Mouse (Mus musculus) stomach, embryonic 16.5 days (tissue): Measurements from ENCODE around the gene Gab2. TPM values are rescaled to one million over a fixed set of nuclear protein-coding genes. Genes with fewer than 3 reads are reported as not detected.
"Not testable (repeated sequence)": the region's sequence is repeated elsewhere in the genome, so short reads cannot be mapped to it uniquely, and the experiment has no call there.

Experiments
- ATAC-seq: fragments of 200-750 bp; cut with Nextera tagmentation; 2 replicates; pipeline ENCODE4 v1.8.0; 2017; ENCODE audit warnings: moderate number of reproducible peaks, moderate TSS enrichment; ENCODE audit not compliant: insufficient read depth, low FRiP score
- H3K27ac ChIP-seq: fragments of 300-500 bp; sonication (generic); 2 replicates; pipeline ENCODE4 v1.5.1; 2014; ENCODE audit warnings: low read length
- H3K27me3 ChIP-seq: fragments of 300-500 bp; sonication (generic); 2 replicates; pipeline ENCODE4 v1.6.1; 2014; ENCODE audit warnings: low read length, control low read depth, mixed read lengths; ENCODE audit not compliant: control insufficient read depth, insufficient read depth
- H3K36me3 ChIP-seq: fragments of 300-500 bp; sonication (generic); 2 replicates; pipeline ENCODE4 v1.6.1; 2014; ENCODE audit warnings: low read length; ENCODE audit not compliant: control insufficient read depth, insufficient read depth
- H3K4me1 ChIP-seq: fragments of 300-500 bp; sonication (generic); 2 replicates; pipeline ENCODE4 v1.6.1; 2014; ENCODE audit warnings: low read length, control low read depth, mixed read lengths; ENCODE audit not compliant: control insufficient read depth, insufficient read depth
- H3K4me2 ChIP-seq: fragments of 300-500 bp; sonication (generic); 2 replicates; pipeline ENCODE4 v1.6.1; 2014; ENCODE audit warnings: low read depth, low read length, mixed read lengths
- H3K4me3 ChIP-seq: fragments of 300-500 bp; sonication (generic); replicated peaks from 2 replicates; pipeline ENCODE4 v1.5.1; 2014; ENCODE audit warnings: mild to moderate bottlenecking, low read length
- H3K9ac ChIP-seq: fragments of 300-500 bp; sonication (generic); 2 replicates; pipeline ENCODE4 v1.6.1; 2014; ENCODE audit warnings: low read length
- H3K9me3 ChIP-seq: fragments of 300-500 bp; sonication (generic); replicated peaks from 2 replicates; pipeline ENCODE4 v1.6.1; 2016; ENCODE audit warnings: low read length, control low read depth; ENCODE audit not compliant: control insufficient read depth
- WGBS: fragments of 180-500 bp; shearing (Covaris S2); extraction: QIAGEN DNeasy Blood & Tissue Kit; methylation state at CpG from one replicate; pipeline ENCODE4 v1.1.7; 2014; 5-methylcytosine and 5-hydroxymethylcytosine counted together
- polyA plus RNA-seq: library from polyadenylated mRNA; unstranded; fragments of >200 nt; fragmentation: Nextera tagmentation; extraction: Ambion mirVana; gene quantifications from 2 replicates; pipeline ENCODE4 v1.2.1, GENCODE M21; 2015

Gab2 gene
- polyA plus RNA-seq, 1 experiment from 2014 or later, result 8.3 TPM

GRCm38 (mm10) chr7:97208811-97209549 is 127.6 kb downstream of the Gab2 start:
- Histone ChIP-seq H3K9me3 (no peaks in the 10 kb centered on the region), H3K4me1 (no peaks in the 10 kb centered on the region), H3K4me3 (no peak overlapping the region), H3K9ac (no peak overlapping the region), H3K27ac (no peak overlapping the region), H3K27me3 (no peaks in the 10 kb centered on the region), H3K4me2 (no peak overlapping the region), H3K36me3 (no peaks in the 10 kb centered on the region)
- no peak for ATAC-seq
- WGBS, result 53% methylated on average over 1 of the region's 1 CpGs

DNA sequence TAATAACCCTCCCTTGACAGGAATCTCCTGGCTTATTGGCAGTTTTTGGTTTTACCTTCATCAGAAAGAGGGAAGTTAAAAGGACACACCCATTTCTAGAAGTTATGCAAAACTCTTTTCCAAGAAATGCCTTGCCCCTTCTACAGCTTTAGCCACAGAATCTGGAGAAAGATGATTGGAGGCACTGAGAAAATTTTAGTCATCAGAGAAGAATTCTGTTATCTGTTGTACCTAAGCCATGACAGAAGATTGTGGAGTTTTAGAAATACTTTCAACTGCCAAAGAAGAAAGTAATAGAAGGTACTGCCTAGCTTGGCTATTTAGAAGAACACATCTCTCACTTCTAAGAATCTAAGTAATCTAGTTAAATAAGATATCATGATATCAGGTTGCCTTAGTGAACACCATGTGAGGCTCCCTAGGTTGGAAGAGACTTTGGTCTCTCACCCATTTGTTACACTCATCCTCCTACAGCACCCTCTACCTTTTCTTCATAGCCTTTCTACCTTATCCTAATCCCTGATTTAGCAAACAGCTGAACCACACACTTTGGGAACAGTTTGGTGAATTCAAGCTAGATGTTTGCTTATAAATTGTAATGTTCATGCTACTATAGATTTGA is 128.8 kb downstream of the Gab2 start:
- no peak overlapping the region for H3K4me3 ChIP-seq
- H3K27ac ChIP-seq, result no peak overlapping the region
- H3K9ac ChIP-seq, result no peak overlapping the region
- no peak for ATAC-seq
- H3K36me3 ChIP-seq, result no peaks in the 10 kb centered on the region
- no peak overlapping the region for H3K4me2 ChIP-seq
- no peaks in the 10 kb centered on the region for H3K27me3 ChIP-seq
- H3K9me3 ChIP-seq, result no peaks in the 10 kb centered on the region
- no peaks in the 10 kb centered on the region for H3K4me1 ChIP-seq

DNA sequence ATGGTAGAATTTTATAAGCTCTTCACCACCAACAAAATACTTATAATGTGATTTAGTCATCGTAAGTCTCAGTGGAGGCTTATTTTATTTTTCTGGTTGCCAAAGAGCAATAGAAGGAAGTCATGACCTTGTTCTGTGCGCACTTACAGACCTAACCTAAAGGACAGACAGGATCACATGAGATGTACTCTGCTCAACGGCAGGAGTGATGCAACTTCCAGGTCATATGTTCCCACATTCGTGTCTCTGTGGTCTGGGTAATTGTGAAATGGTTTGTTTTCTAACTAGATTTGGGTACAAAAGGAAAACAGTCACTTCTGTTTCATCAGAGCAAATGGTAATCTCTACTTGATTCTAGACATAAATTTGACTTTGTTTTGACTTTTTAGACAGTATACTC is 129.7 kb downstream of the Gab2 start:
- WGBS, result 70% methylated on average over 4 of the region's 4 CpGs

DNA sequence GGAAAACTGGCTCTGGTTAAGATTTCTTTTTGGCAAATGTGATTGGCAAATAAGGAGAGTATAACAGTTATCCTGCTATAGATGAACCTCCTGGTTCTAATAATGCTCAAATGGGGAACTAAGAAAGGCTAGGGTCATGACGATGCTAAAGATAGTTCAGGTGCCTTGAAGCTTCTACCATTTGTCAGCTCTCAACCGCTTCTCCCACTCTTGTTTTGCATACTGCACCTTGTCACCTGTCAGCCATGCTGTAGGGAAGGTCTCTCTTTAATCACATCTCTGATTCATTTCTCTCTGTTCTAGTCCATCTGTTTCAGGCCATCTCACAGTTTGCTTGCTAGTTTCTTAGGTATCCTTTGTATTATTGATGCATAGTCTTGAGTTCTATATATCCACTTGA is 142.4 kb downstream of the Gab2 start:
- peaks cover 3% of the 10 kb centered on the region; the same call in 1 of the 2 replicates for H3K36me3 ChIP-seq
- no peak overlapping the region for H3K4me2 ChIP-seq
- H3K27ac ChIP-seq, result no peak overlapping the region
- no peak overlapping the region for H3K9ac ChIP-seq
- no peaks in the 10 kb centered on the region for H3K4me1 ChIP-seq
- ATAC-seq, result no peak
- no peaks in the 10 kb centered on the region for H3K27me3 ChIP-seq
- H3K4me3 ChIP-seq, result no peak overlapping the region
- WGBS, result 88% methylated on average over 2 of the region's 2 CpGs
- no peaks in the 10 kb centered on the region for H3K9me3 ChIP-seq

More for the DNA sequence above, 129.7 kb downstream of the Gab2 start:
- Histone ChIP-seq H3K9ac (no peak overlapping the region), H3K27me3 (no peaks in the 10 kb centered on the region), H3K4me1 (no peaks in the 10 kb centered on the region), H3K4me2 (no peak overlapping the region), H3K9me3 (no peaks in the 10 kb centered on the region), H3K36me3 (no peaks in the 10 kb centered on the region), H3K4me3 (no peak overlapping the region), H3K27ac (no peak overlapping the region)
- no peak for ATAC-seq

GRCm38 (mm10) chr7:97245261-97245949 is 164.0 kb downstream of the Gab2 start:
- no peak for ATAC-seq
- no peak overlapping the region for H3K4me2 ChIP-seq
- WGBS, result 64% methylated on average over 2 of the region's 2 CpGs

GRCm38 (mm10) chr7:97245950-97246578 is 164.7 kb downstream of the Gab2 start:
- not testable (repeated sequence) for H3K4me1 ChIP-seq, ATAC-seq, H3K36me3 ChIP-seq, H3K9ac ChIP-seq, H3K27ac ChIP-seq, H3K4me3 ChIP-seq, H3K4me2 ChIP-seq, H3K9me3 ChIP-seq, H3K27me3 ChIP-seq
- WGBS, result 74% methylated on average over 2 of the region's 2 CpGs

More at GRCm38 (mm10) chr7:97245261-97245949, 164.0 kb downstream of the Gab2 start:
- Histone ChIP-seq H3K9ac (no peak overlapping the region), H3K9me3 (no peaks in the 10 kb centered on the region), H3K27me3 (no peaks in the 10 kb centered on the region), H3K4me3 (no peak overlapping the region), H3K36me3 (no peaks in the 10 kb centered on the region), H3K27ac (peak overlapping the region; percentile 51), H3K4me1 (peaks cover 6% of the 10 kb centered on the region)

DNA sequence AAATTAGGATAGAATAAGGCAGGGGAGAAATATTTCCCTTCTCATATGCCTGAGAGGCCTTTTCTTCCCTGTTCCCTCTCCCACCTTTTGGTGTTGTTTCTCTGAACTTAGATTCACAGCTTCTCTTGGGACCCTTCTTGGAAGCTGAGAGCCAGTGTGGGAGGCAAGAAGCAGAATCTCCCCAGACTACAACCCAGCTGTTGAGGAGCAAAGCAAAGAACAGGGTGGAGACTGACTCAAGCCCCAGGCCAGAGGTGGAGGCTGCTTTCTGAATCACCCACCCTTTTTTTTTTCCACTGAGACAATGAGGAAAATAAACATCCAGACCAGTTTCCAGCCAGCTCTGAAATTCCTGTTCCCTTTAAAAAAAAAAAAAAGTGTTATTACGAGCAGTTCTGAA is 166.3 kb downstream of the Gab2 start:
- WGBS, result 32% methylated on average over 1 of the region's 1 CpGs
- H3K27me3 ChIP-seq, result no peaks in the 10 kb centered on the region
- no peak overlapping the region for H3K4me2 ChIP-seq
- peaks cover 6% of the 10 kb centered on the region for H3K4me1 ChIP-seq
- H3K9me3 ChIP-seq, result no peaks in the 10 kb centered on the region
- H3K36me3 ChIP-seq, result no peaks in the 10 kb centered on the region
- peak overlapping the region; percentile 49; the same call in 1 of the 2 replicates for H3K27ac ChIP-seq
- no peak for ATAC-seq
- no peak overlapping the region for H3K4me3 ChIP-seq
- no peak overlapping the region; the same call in 1 of the 2 replicates for H3K9ac ChIP-seq

GRCm38 (mm10) chr7:97248136-97248535 is 166.8 kb downstream of the Gab2 start:
- H3K9me3 ChIP-seq, result no peaks in the 10 kb centered on the region
- no peak for ATAC-seq
- H3K9ac ChIP-seq, result no peak overlapping the region
- H3K36me3 ChIP-seq, result no peaks in the 10 kb centered on the region
- 56% methylated on average over 5 of the region's 5 CpGs for WGBS
- H3K4me3 ChIP-seq, result no peak overlapping the region
- peaks cover 6% of the 10 kb centered on the region for H3K4me1 ChIP-seq
- H3K27me3 ChIP-seq, result no peaks in the 10 kb centered on the region
- no peak overlapping the region for H3K4me2 ChIP-seq
- peak overlapping the region; percentile 42; the same call in 1 of the 2 replicates for H3K27ac ChIP-seq

- peaks cover 6% of the 10 kb centered on the region for H3K4me1 ChIP-seq
- H3K36me3 ChIP-seq, result no peaks in the 10 kb centered on the region
- ATAC-seq, result no peak
- no peak overlapping the region for H3K4me3 ChIP-seq
- H3K9me3 ChIP-seq, result no peaks in the 10 kb centered on the region
- H3K4me2 ChIP-seq, result no peak overlapping the region
- no peak overlapping the region for H3K9ac ChIP-seq
- no peaks in the 10 kb centered on the region for H3K27me3 ChIP-seq
- 56% methylated on average over 2 of the region's 2 CpGs for WGBS
- H3K27ac ChIP-seq, result no peak overlapping the region
Measured at GRCm38 (mm10) chr7:97251638-97252037, 170.3 kb downstream of the Gab2 start.
